Mouse (Mus musculus) cerebellum, postnatal 25 days (tissue): Measurements from ENCODE around the gene Hspa1a.
"Not testable (repeated sequence)": the region's sequence is repeated elsewhere in the genome, so short reads cannot be mapped to it uniquely, and the experiment has no call there.

Source experiments
- DNase-seq, 2 experiments: peaks; one replicate each; pipeline ENCODE4 v3.0.0; 2021; ENCODE audit warnings: mixed read lengths in 2 of 2

The Hspa1a gene

GRCm38 (mm10) chr17:35000717-35001451, 28.9 kb upstream of the Hspa1a start, which contains the start of gene Vars:
Gene Vars, plus strand, starts transcription at chr17:35000987.
- peak; percentile 90 for DNase-seq

- not testable (repeated sequence) for DNase-seq
Observed at GRCm38 (mm10) chr17:34999871-35000716, 28.1 kb upstream of the Hspa1a start.

GRCm38 (mm10) chr17:34998526-34999430, 26.8 kb upstream of the Hspa1a start:
- DNase-seq, result no peak

GRCm38 (mm10) chr17:34997142-34997483, 25.2 kb upstream of the Hspa1a start:
- DNase-seq, result no peak

GRCm38 (mm10) chr17:34996411-34997141, 24.6 kb upstream of the Hspa1a start:
- no peak for DNase-seq

GRCm38 (mm10) chr17:34995927-34996326, 24.0 kb upstream of the Hspa1a start:
- not testable (repeated sequence) for DNase-seq

GRCm38 (mm10) chr17:34995192-34995591, 23.2 kb upstream of the Hspa1a start:
- not testable (repeated sequence) for DNase-seq

- DNase-seq, result no peak
Observed at GRCm38 (mm10) chr17:34994751-34995150, 22.8 kb upstream of the Hspa1a start.

GRCm38 (mm10) chr17:34984218-34984617, 12.3 kb upstream of the Hspa1a start:
- peak in 1 of 2 experiments; percentile 53 for DNase-seq

GRCm38 (mm10) chr17:34982328-34982727, 10.4 kb upstream of the Hspa1a start:
- no peak for DNase-seq

- DNase-seq, result peak; percentile 94 to 95
Observed at GRCm38 (mm10) chr17:34981690-34982180, 9.8 kb upstream of the Hspa1a start, which contains the start of gene Lsm2. Gene Lsm2, plus strand, starts transcription at chr17:34981862.

GRCm38 (mm10) chr17:34980655-34981054, 8.7 kb upstream of the Hspa1a start:
- DNase-seq, result peak in 1 of 2 experiments; percentile 46

- no peak for DNase-seq
Observed at GRCm38 (mm10) chr17:34979631-34980030, 7.7 kb upstream of the Hspa1a start.

- no peak for DNase-seq
Observed at GRCm38 (mm10) chr17:34978239-34978638, 6.3 kb upstream of the Hspa1a start.

- no peak for DNase-seq
Observed at GRCm38 (mm10) chr17:34977000-34977399, 5.0 kb upstream of the Hspa1a start.

- no peak for DNase-seq
Observed at GRCm38 (mm10) chr17:34975581-34976492, 3.9 kb upstream of the Hspa1a start.

- DNase-seq, result peak in 1 of 2 experiments; percentile 33
Observed at GRCm38 (mm10) chr17:34971694-34972068, 275 bp downstream of the Hspa1a start.

- not testable (repeated sequence) for DNase-seq
Observed at GRCm38 (mm10) chr17:34970850-34971249, 1.1 kb downstream of the Hspa1a start.

- not testable (repeated sequence) for DNase-seq
Observed at GRCm38 (mm10) chr17:34969822-34970221, 2.1 kb downstream of the Hspa1a start, which contains the start of gene Gm20481. Gene Gm20481, plus strand, starts transcription at chr17:34969912.

GRCm38 (mm10) chr17:34965627-34966026, 6.3 kb downstream of the Hspa1a start:
- no peak for DNase-seq

GRCm38 (mm10) chr17:34964640-34965049, 7.3 kb downstream of the Hspa1a start:
- DNase-seq, result no peak
